Mouse (Mus musculus) cerebellum, adult 2 months (tissue): ENCODE measurements at regions not wholly inside any gene's neighbourhood (a gene's known extent, or its start where the extent isn't known, plus 50 kb on each side); places are given as distances from the start of the nearest gene placed in this dataset.

Experiments used
- CTCF ChIP-seq: fragments of 200-500 bp; IDR thresholded peaks from 2 replicates; pipeline ENCODE4 v1.5.1; 2011; ENCODE audit warnings: low read depth, mild to moderate bottlenecking, control low read depth, low read length, moderate library complexity, borderline replicate concordance; ENCODE audit not compliant: insufficient read depth
- POLR2A ChIP-seq: fragments of 200-500 bp; IDR thresholded peaks from 2 replicates; pipeline ENCODE4 v1.6.1; 2011; ENCODE audit warnings: low read length, control low read depth, borderline replicate concordance; ENCODE audit not compliant: insufficient read depth

GRCm38 (mm10) chr12:10817516-10817915 is 333.3 kb downstream of the Kcns3 start:
- TF ChIP-seq CTCF: no peak
- TF ChIP-seq POLR2A: no peak
